Mouse (Mus musculus): ENCODE measurements around the gene Frmpd1.

- no peak for TF ChIP-seq POLR2A (IDR thresholded peaks at IDR 0.05; ENCODE audit: borderline replicate concordance, extremely low read depth, low read depth, low read length)
- TF ChIP-seq CTCF (IDR thresholded peaks at IDR 0.05; ENCODE audit: insufficient read depth, low read length), result no peak
Observed at GRCm38 (mm10) chr4:45259232-45259832, 74.7 kb downstream of the Frmpd1 start.
